Mouse (Mus musculus) lung, adult 2 months (tissue): ENCODE results near the gene Lrba.

ENCODE experiments used
- CTCF ChIP-seq: fragments of 200-500 bp; IDR thresholded peaks from 2 replicates; pipeline ENCODE4 v1.5.1; 2011; ENCODE audit warnings: mild to moderate bottlenecking, low read length, control low read depth; ENCODE audit not compliant: insufficient read depth
- POLR2A ChIP-seq: fragments of 200-500 bp; IDR thresholded peaks from 2 replicates; pipeline ENCODE4 v1.6.1; 2011; ENCODE audit warnings: low read depth, mild to moderate bottlenecking, control low read depth, low read length, borderline replicate concordance; ENCODE audit errors: extremely low read depth

- TF ChIP-seq CTCF (no peak), POLR2A (no peak)
Observed at GRCm38 (mm10) chr3:86712758-86713157, 488.3 kb downstream of the Lrba start.
